Mouse (Mus musculus): ENCODE data around the gene Pecr. TPM values are rescaled to one million over a fixed set of nuclear protein-coding genes. Genes with fewer than 3 reads are reported as not detected.

The Pecr gene
- 5.6 and 12.3 TPM in 2 replicates for polyA plus RNA-seq (2012; ENCODE audit: insufficient read depth, insufficient read length, missing spikeins)

- no peak within 1 kb of the TSS for H3K27ac ChIP-seq (ENCODE audit: insufficient read depth, low read depth, low read length)
- peaks cover 13% of the 10 kb centered on the region for H3K4me1 ChIP-seq (ENCODE audit: control insufficient read depth, insufficient read depth, low read length)
- TF ChIP-seq POLR2A (IDR thresholded peaks at IDR 0.05; ENCODE audit: borderline replicate concordance, low read depth, low read length) (no peak), CTCF (IDR thresholded peaks at IDR 0.05; ENCODE audit: low read depth, low read length) (no peak)
- peak within 1 kb of the TSS; percentile 86 for H3K4me3 ChIP-seq (ENCODE audit: insufficient read depth, low read length)
Measured at GRCm38 (mm10) chr1:72283992-72284485, at the start of gene Pecr, which contains the start of gene Tmem169. Gene Pecr (minus strand): TSS chr1:72284314. Gene Tmem169 (plus strand): TSS chr1:72284369.

GRCm38 (mm10) chr1:72326162-72326821 is 42.2 kb upstream of the Pecr start:
- Histone ChIP-seq H3K4me3 (ENCODE audit: insufficient read depth, low read length) (no peak overlapping the region), H3K27ac (ENCODE audit: insufficient read depth, low read depth, low read length) (no peak overlapping the region), H3K4me1 (ENCODE audit: control insufficient read depth, insufficient read depth, low read length) (no peaks in the 10 kb centered on the region)
- TF ChIP-seq CTCF (IDR thresholded peaks at IDR 0.05; ENCODE audit: low read depth, low read length) = no peak
- TF ChIP-seq POLR2A (IDR thresholded peaks at IDR 0.05; ENCODE audit: borderline replicate concordance, low read depth, low read length) = no peak

GRCm38 (mm10) chr1:72323248-72323647 is 39.1 kb upstream of the Pecr start:
- peaks cover 5% of the 10 kb centered on the region for H3K4me1 ChIP-seq (ENCODE audit: control insufficient read depth, insufficient read depth, low read length)
- TF ChIP-seq POLR2A (IDR thresholded peaks at IDR 0.05; ENCODE audit: borderline replicate concordance, low read depth, low read length) (no peak), CTCF (IDR thresholded peaks at IDR 0.05; ENCODE audit: low read depth, low read length) (no peak)
- H3K27ac ChIP-seq (ENCODE audit: insufficient read depth, low read depth, low read length) = no peak overlapping the region
- H3K4me3 ChIP-seq (ENCODE audit: insufficient read depth, low read length) = no peak overlapping the region

- Histone ChIP-seq H3K4me3 (ENCODE audit: insufficient read depth, low read length) (no peak overlapping the region), H3K4me1 (ENCODE audit: control insufficient read depth, insufficient read depth, low read length) (peaks cover 8% of the 10 kb centered on the region), H3K27ac (ENCODE audit: insufficient read depth, low read depth, low read length) (no peak overlapping the region)
- TF ChIP-seq CTCF (IDR thresholded peaks at IDR 0.05; ENCODE audit: low read depth, low read length) (no peak), POLR2A (IDR thresholded peaks at IDR 0.05; ENCODE audit: borderline replicate concordance, low read depth, low read length) (no peak)
Measured at GRCm38 (mm10) chr1:72320759-72321158, 36.6 kb upstream of the Pecr start.

GRCm38 (mm10) chr1:72316901-72317300 is 32.8 kb upstream of the Pecr start:
- Histone ChIP-seq H3K4me3 (ENCODE audit: insufficient read depth, low read length) (no peak overlapping the region), H3K4me1 (ENCODE audit: control insufficient read depth, insufficient read depth, low read length) (peaks cover 8% of the 10 kb centered on the region), H3K27ac (ENCODE audit: insufficient read depth, low read depth, low read length) (no peak overlapping the region)
- TF ChIP-seq CTCF (IDR thresholded peaks at IDR 0.05; ENCODE audit: low read depth, low read length) (no peak), POLR2A (IDR thresholded peaks at IDR 0.05; ENCODE audit: borderline replicate concordance, low read depth, low read length) (no peak)

GRCm38 (mm10) chr1:72316409-72316808 is 32.3 kb upstream of the Pecr start:
- no peak overlapping the region for H3K4me3 ChIP-seq (ENCODE audit: insufficient read depth, low read length)
- TF ChIP-seq CTCF (IDR thresholded peaks at IDR 0.05; ENCODE audit: low read depth, low read length) = no peak
- TF ChIP-seq POLR2A (IDR thresholded peaks at IDR 0.05; ENCODE audit: borderline replicate concordance, low read depth, low read length) = no peak
- no peak overlapping the region for H3K27ac ChIP-seq (ENCODE audit: insufficient read depth, low read depth, low read length)
- H3K4me1 ChIP-seq (ENCODE audit: control insufficient read depth, insufficient read depth, low read length) = peaks cover 8% of the 10 kb centered on the region

GRCm38 (mm10) chr1:72315447-72315846 is 31.3 kb upstream of the Pecr start:
- H3K27ac ChIP-seq (ENCODE audit: insufficient read depth, low read depth, low read length) = no peak overlapping the region
- no peak overlapping the region for H3K4me3 ChIP-seq (ENCODE audit: insufficient read depth, low read length)

GRCm38 (mm10) chr1:72313399-72314039 is 29.4 kb upstream of the Pecr start:
- no peak overlapping the region for H3K27ac ChIP-seq (ENCODE audit: insufficient read depth, low read depth, low read length)
- TF ChIP-seq CTCF (IDR thresholded peaks at IDR 0.05; ENCODE audit: low read depth, low read length) (no peak), POLR2A (IDR thresholded peaks at IDR 0.05; ENCODE audit: borderline replicate concordance, low read depth, low read length) (no peak)
- H3K4me1 ChIP-seq (ENCODE audit: control insufficient read depth, insufficient read depth, low read length) = peaks cover 5% of the 10 kb centered on the region
- H3K4me3 ChIP-seq (ENCODE audit: insufficient read depth, low read length) = no peak overlapping the region

More at GRCm38 (mm10) chr1:72315447-72315846, 31.3 kb upstream of the Pecr start:
- TF ChIP-seq CTCF (IDR thresholded peaks at IDR 0.05; ENCODE audit: low read depth, low read length) = no peak
- no peak for TF ChIP-seq POLR2A (IDR thresholded peaks at IDR 0.05; ENCODE audit: borderline replicate concordance, low read depth, low read length)
- H3K4me1 ChIP-seq (ENCODE audit: control insufficient read depth, insufficient read depth, low read length) = peaks cover 3% of the 10 kb centered on the region

GRCm38 (mm10) chr1:72312701-72313398 is 28.7 kb upstream of the Pecr start:
- TF ChIP-seq POLR2A (IDR thresholded peaks at IDR 0.05; ENCODE audit: borderline replicate concordance, low read depth, low read length) (no peak), CTCF (IDR thresholded peaks at IDR 0.05; ENCODE audit: low read depth, low read length) (no peak)
- Histone ChIP-seq H3K4me1 (ENCODE audit: control insufficient read depth, insufficient read depth, low read length) (peaks cover 5% of the 10 kb centered on the region), H3K27ac (ENCODE audit: insufficient read depth, low read depth, low read length) (no peak overlapping the region), H3K4me3 (ENCODE audit: insufficient read depth, low read length) (no peak overlapping the region)

All from bone marrow macrophage, adult 2 months (primary cell).